Mouse (Mus musculus) forebrain, embryonic 14.5 days (tissue): ENCODE measurements around the gene Rabgap1l. TPM values are rescaled to one million over a fixed set of nuclear protein-coding genes. Genes with fewer than 3 reads are reported as not detected.

Source experiments
- ATAC-seq: fragments of 200-750 bp; cut with Nextera tagmentation; 2 replicates; pipeline ENCODE4 v1.8.0; 2017; ENCODE audit warnings: mild to moderate bottlenecking, moderate library complexity
- DNase-seq: peaks from one replicate; pipeline ENCODE4 v3.0.0-alpha.2; 2015; ENCODE audit warnings: low spot score
- H3K27ac ChIP-seq: fragments of 300-500 bp; sonication (generic); 2 replicates; pipeline ENCODE4 v1.5.1; 2014; ENCODE audit warnings: low read depth, mild to moderate bottlenecking, control low read depth, low read length, moderate library complexity
- H3K27me3 ChIP-seq: fragments of 300-500 bp; sonication (generic); replicated peaks from 2 replicates; pipeline ENCODE4 v1.6.1; 2014; ENCODE audit warnings: low read length, control low read depth, mixed read lengths; ENCODE audit not compliant: control insufficient read depth, insufficient read depth
- H3K36me3 ChIP-seq: fragments of 300-500 bp; sonication (generic); 2 replicates; pipeline ENCODE4 v1.6.1; 2014; ENCODE audit warnings: low read length, control low read depth; ENCODE audit not compliant: control insufficient read depth, insufficient read depth
- H3K4me1 ChIP-seq: fragments of 300-500 bp; sonication (generic); 2 replicates; pipeline ENCODE4 v1.6.1; 2014; ENCODE audit warnings: antibody characterized with exemption, low read length, control low read depth; ENCODE audit not compliant: control insufficient read depth, insufficient read depth
- H3K4me2 ChIP-seq: fragments of 300-500 bp; sonication (generic); 2 replicates; pipeline ENCODE4 v1.6.1; 2014; ENCODE audit warnings: mild to moderate bottlenecking, control low read depth, low read length
- H3K4me3 ChIP-seq: fragments of 300-500 bp; sonication (generic); 2 replicates; pipeline ENCODE4 v1.5.1; 2014; ENCODE audit warnings: low read depth, low read length, control low read depth
- H3K9ac ChIP-seq: fragments of 300-500 bp; sonication (generic); 2 replicates; pipeline ENCODE4 v1.6.1; 2014; ENCODE audit warnings: mild to moderate bottlenecking, low read length, control low read depth, moderate library complexity
- H3K9me3 ChIP-seq: fragments of 300-500 bp; sonication (generic); replicated peaks from 2 replicates; pipeline ENCODE4 v1.6.1; 2016; ENCODE audit warnings: low read length, control low read depth, mixed read lengths; ENCODE audit not compliant: control insufficient read depth
- WGBS: fragments of 180-500 bp; shearing (Covaris S2); extraction: QIAGEN DNeasy Blood & Tissue Kit; methylation state at CpG from one replicate; pipeline ENCODE4 v1.1.7; 2014; 5-methylcytosine and 5-hydroxymethylcytosine counted together
- polyA plus RNA-seq: library from polyadenylated mRNA; unstranded; fragments of >200 nt; fragmentation: Nextera tagmentation; extraction: Ambion mirVana; gene quantifications from 2 replicates; pipeline ENCODE4 v1.2.1, GENCODE M21; 2014

Rabgap1l gene
- polyA plus RNA-seq, 1 experiment from 2014 or later: 25.6 TPM

GRCm38 (mm10) chr1:160309951-160310350 lies 483.1 kb downstream of the Rabgap1l start:
- Histone ChIP-seq H3K9ac (no peak overlapping the region), H3K27ac (no peak overlapping the region), H3K27me3 (no peaks in the 10 kb centered on the region), H3K4me3 (no peak overlapping the region), H3K36me3 (no peaks in the 10 kb centered on the region), H3K4me1 (0 out of 2 replicates have a peak, but pooled peaks cover 3% of the 10 kb centered on the region), H3K9me3 (no peaks in the 10 kb centered on the region), H3K4me2 (no peak overlapping the region)
- DNase-seq: no peak
- WGBS: 31% methylated on average over 5 of the region's 5 CpGs
- no peak for ATAC-seq

- DNase-seq: no peak
- no peak for ATAC-seq
- Histone ChIP-seq H3K4me2 (no peak overlapping the region), H3K9ac (no peak overlapping the region), H3K36me3 (no peaks in the 10 kb centered on the region), H3K27ac (no peak overlapping the region), H3K27me3 (no peaks in the 10 kb centered on the region), H3K4me3 (no peak overlapping the region), H3K9me3 (no peaks in the 10 kb centered on the region), H3K4me1 (0 out of 2 replicates have a peak, but pooled peaks cover 3% of the 10 kb centered on the region)
- 9% methylated on average over 7 of the region's 7 CpGs for WGBS
These were observed 484.0 kb downstream of the Rabgap1l start for GRCm38 (mm10) chr1:160308996-160309395.

- H3K9ac ChIP-seq: no peak overlapping the region
- 58% methylated on average over 7 of the region's 7 CpGs for WGBS
- no peak for ATAC-seq
These were observed 484.5 kb downstream of the Rabgap1l start for GRCm38 (mm10) chr1:160308498-160308897.

GRCm38 (mm10) chr1:160306866-160307616 lies 486.0 kb downstream of the Rabgap1l start:
- Histone ChIP-seq H3K27ac (no peak overlapping the region), H3K9ac (no peak overlapping the region), H3K36me3 (no peaks in the 10 kb centered on the region), H3K4me2 (no peak overlapping the region), H3K9me3 (no peaks in the 10 kb centered on the region), H3K27me3 (no peaks in the 10 kb centered on the region), H3K4me1 (0 out of 2 replicates have a peak, but pooled peaks cover 3% of the 10 kb centered on the region), H3K4me3 (no peak overlapping the region)
- no peak for DNase-seq
- WGBS: 71% methylated on average over 10 of the region's 10 CpGs
- ATAC-seq: no peak

More at GRCm38 (mm10) chr1:160308498-160308897, 484.5 kb downstream of the Rabgap1l start:
- no peak overlapping the region for H3K4me3 ChIP-seq
- no peaks in the 10 kb centered on the region for H3K36me3 ChIP-seq
- no peaks in the 10 kb centered on the region for H3K27me3 ChIP-seq
- H3K4me1 ChIP-seq: 0 out of 2 replicates have a peak, but pooled peaks cover 3% of the 10 kb centered on the region
- DNase-seq: no peak
- H3K4me2 ChIP-seq: no peak overlapping the region
- no peaks in the 10 kb centered on the region for H3K9me3 ChIP-seq
- no peak overlapping the region for H3K27ac ChIP-seq

GRCm38 (mm10) chr1:160306336-160306735 lies 486.7 kb downstream of the Rabgap1l start:
- DNase-seq (no peak), ATAC-seq (no peak)
- no peak overlapping the region for H3K4me2 ChIP-seq
- H3K9ac ChIP-seq: no peak overlapping the region
- no peak overlapping the region for H3K27ac ChIP-seq
- 0 out of 2 replicates have a peak, but pooled peaks cover 3% of the 10 kb centered on the region for H3K4me1 ChIP-seq
- H3K27me3 ChIP-seq: no peaks in the 10 kb centered on the region
- no peak overlapping the region for H3K4me3 ChIP-seq
- no peaks in the 10 kb centered on the region for H3K9me3 ChIP-seq
- WGBS: 86% methylated on average over 6 of the region's 6 CpGs
- no peaks in the 10 kb centered on the region for H3K36me3 ChIP-seq

- WGBS: 85% methylated on average over 1 of the region's 1 CpGs
These were observed 487.2 kb downstream of the Rabgap1l start for GRCm38 (mm10) chr1:160305826-160306225.

GRCm38 (mm10) chr1:160304969-160305498 lies 488.0 kb downstream of the Rabgap1l start:
- Histone ChIP-seq H3K36me3 (no peaks in the 10 kb centered on the region), H3K4me3 (no peak overlapping the region), H3K9me3 (no peaks in the 10 kb centered on the region), H3K4me2 (no peak overlapping the region), H3K4me1 (0 out of 2 replicates have a peak, but pooled peaks cover 3% of the 10 kb centered on the region), H3K27me3 (no peaks in the 10 kb centered on the region), H3K9ac (no peak overlapping the region), H3K27ac (no peak overlapping the region)
- no peak for ATAC-seq
- DNase-seq: no peak
- WGBS: 79% methylated on average over 6 of the region's 6 CpGs

More at GRCm38 (mm10) chr1:160305826-160306225, 487.2 kb downstream of the Rabgap1l start:
- Histone ChIP-seq H3K9me3 (no peaks in the 10 kb centered on the region), H3K9ac (no peak overlapping the region), H3K4me2 (no peak overlapping the region), H3K27ac (no peak overlapping the region), H3K4me3 (no peak overlapping the region), H3K4me1 (0 out of 2 replicates have a peak, but pooled peaks cover 3% of the 10 kb centered on the region), H3K27me3 (no peaks in the 10 kb centered on the region), H3K36me3 (no peaks in the 10 kb centered on the region)
- no peak for DNase-seq
- ATAC-seq: no peak

DNA sequence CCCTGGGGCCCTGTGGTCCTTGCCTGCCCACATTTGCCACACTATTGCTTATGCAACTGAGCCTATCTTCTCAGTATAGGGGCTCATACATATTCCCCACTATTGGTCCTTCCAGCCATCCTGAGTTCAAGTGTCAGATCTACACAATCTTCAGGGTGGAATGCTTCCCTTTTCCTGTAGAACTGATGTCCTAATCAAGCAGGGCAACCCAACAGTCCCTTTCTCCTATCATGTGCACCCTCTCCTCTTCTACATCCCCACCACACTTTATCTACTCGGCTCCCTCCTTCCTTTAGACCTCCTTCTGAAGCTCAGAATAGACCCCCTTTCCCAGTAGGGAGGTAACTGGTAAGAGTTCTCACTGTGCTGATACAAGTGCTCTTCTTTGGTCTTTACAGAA lies 490.7 kb downstream of the Rabgap1l start:
- no peak overlapping the region for H3K27ac ChIP-seq
- no peak overlapping the region for H3K9ac ChIP-seq
- no peak overlapping the region for H3K4me3 ChIP-seq
- H3K36me3 ChIP-seq: no peaks in the 10 kb centered on the region
- no peaks in the 10 kb centered on the region for H3K27me3 ChIP-seq
- H3K4me1 ChIP-seq: no peaks in the 10 kb centered on the region
- H3K9me3 ChIP-seq: no peaks in the 10 kb centered on the region
- ATAC-seq (no peak), DNase-seq (no peak)
- 97% methylated on average over 1 of the region's 1 CpGs for WGBS
- no peak overlapping the region for H3K4me2 ChIP-seq

GRCm38 (mm10) chr1:160301156-160301555 lies 491.9 kb downstream of the Rabgap1l start:
- no peaks in the 10 kb centered on the region for H3K4me1 ChIP-seq
- H3K36me3 ChIP-seq: no peaks in the 10 kb centered on the region
- no peaks in the 10 kb centered on the region for H3K9me3 ChIP-seq
- 81% methylated on average over 6 of the region's 6 CpGs for WGBS
- peak; percentile 50 for DNase-seq
- H3K4me2 ChIP-seq: no peak overlapping the region
- H3K27ac ChIP-seq: no peak overlapping the region
- H3K9ac ChIP-seq: no peak overlapping the region
- no peaks in the 10 kb centered on the region for H3K27me3 ChIP-seq
- 0 out of 2 replicates have a peak, but pooled peaks have one; percentile 29 for ATAC-seq
- H3K4me3 ChIP-seq: no peak overlapping the region
